8 mouse cellular contexts compared by ENCODE assay signal in genomic region chr13:60176776-60177105, GRCm38 (mm10). TPM values are rescaled to one million over a fixed set of nuclear protein-coding genes. Genes with fewer than 3 reads are reported as not detected.
DNase-seq lines count a peak whose midpoint lies in the region; ATAC-seq and TF ChIP-seq lines count a peak whose summit lies in the region.

No protein-coding gene starts in this region.

- WGBS in heart, embryonic 11.5 days (ENCODE audit: insufficient replicate concordance): under 1% methylated on average over 53 of the region's 53 CpGs
- WGBS in forebrain, embryonic 13.5 days: under 1% methylated on average over 53 of the region's 53 CpGs
- WGBS in liver, embryonic 14.5 days (ENCODE audit: insufficient replicate concordance): 0% methylated on average over 43 of the region's 53 CpGs

- H3K4me2 ChIP-seq in heart, embryonic 11.5 days: peak overlapping the region; percentile 75
- H3K4me2 ChIP-seq in forebrain, embryonic 13.5 days: peak overlapping the region; percentile 89
- H3K4me2 ChIP-seq in liver, embryonic 14.5 days (ENCODE audit: low read depth): peak overlapping the region; percentile 56

- TF ChIP-seq EP300 in liver, embryonic 14.5 days (IDR thresholded peaks at IDR 0.05; ENCODE audit: low read depth): no peak

- H3K4me3 ChIP-seq in heart, embryonic 11.5 days (ENCODE audit: low read depth, low read length): peak overlapping the region; percentile 75
- H3K4me3 ChIP-seq in E14TG2a.4 (replicated peaks; ENCODE audit: low read length): peak overlapping the region; percentile 89
- peak overlapping the region; percentile 87 for H3K4me3 ChIP-seq in forebrain, embryonic 13.5 days
- peak overlapping the region; percentile 40 to 46 for H3K4me3 ChIP-seq in liver, embryonic 14.5 days (ENCODE audit: insufficient read depth in 1 of 2, low read depth in 2 of 2, low read length in 2 of 2)

- no peak for TF ChIP-seq CTCF in E14TG2a.4 (conservative IDR thresholded peaks at IDR 0.05; ENCODE audit: low read length)
- no peak for TF ChIP-seq CTCF in liver, embryonic 14.5 days (IDR thresholded peaks at IDR 0.05; ENCODE audit: low read depth)

- no peak; the same call in 1 of the 2 replicates for ATAC-seq in heart, embryonic 11.5 days (replicated peaks; ENCODE audit: insufficient number of reproducible peaks, low FRiP score, low TSS enrichment)
- no peak for ATAC-seq in forebrain, embryonic 13.5 days
- ATAC-seq in liver, embryonic 14.5 days (ENCODE audit: insufficient read depth): no peak

- H3K9me3 ChIP-seq in heart, embryonic 11.5 days (replicated peaks; ENCODE audit: control insufficient read depth, low read length): no peaks in the 10 kb centered on the region
- H3K9me3 ChIP-seq in E14TG2a.4 (ENCODE audit: low read length): no peaks in the 10 kb centered on the region
- no peaks in the 10 kb centered on the region for H3K9me3 ChIP-seq in forebrain, embryonic 13.5 days (replicated peaks)
- H3K9me3 ChIP-seq in liver, embryonic 14.5 days (ENCODE audit: control insufficient read depth, low read length): no peaks in the 10 kb centered on the region

- peak overlapping the region; percentile 96 for H3K9ac ChIP-seq in heart, embryonic 11.5 days (ENCODE audit: low read depth, low read length)
- peak overlapping the region; percentile 97 for H3K9ac ChIP-seq in forebrain, embryonic 13.5 days
- no peak overlapping the region for H3K9ac ChIP-seq in liver, embryonic 14.5 days (replicated peaks)

- peaks cover 8% of the 10 kb centered on the region; the same call in 1 of the 2 replicates for H3K4me1 ChIP-seq in heart, embryonic 11.5 days (ENCODE audit: control insufficient read depth, insufficient read depth, low read length)
- H3K4me1 ChIP-seq in E14TG2a.4 (replicated peaks; ENCODE audit: low read depth, low read length): peaks cover 17% of the 10 kb centered on the region
- H3K4me1 ChIP-seq in forebrain, embryonic 13.5 days: peaks cover 49% of the 10 kb centered on the region
- H3K4me1 ChIP-seq in liver, embryonic 14.5 days (replicated peaks; ENCODE audit: control insufficient read depth in 2 of 2, insufficient read depth in 2 of 2, low read length in 1 of 2): 0 out of 4 replicates have a peak, but pooled peaks cover 0 to 2% of the 10 kb centered on the region in 2 experiments

- peak overlapping the region; percentile 98 for H3K27ac ChIP-seq in heart, embryonic 11.5 days (ENCODE audit: low read depth, low read length)
- peak overlapping the region; percentile 99 for H3K27ac ChIP-seq in forebrain, embryonic 13.5 days
- no peak overlapping the region for H3K27ac ChIP-seq in liver, embryonic 14.5 days

- no peaks in the 10 kb centered on the region for H3K36me3 ChIP-seq in heart, embryonic 11.5 days (ENCODE audit: control insufficient read depth, insufficient read depth, low read length)
- no peaks in the 10 kb centered on the region for H3K36me3 ChIP-seq in E14TG2a.4 (ENCODE audit: insufficient read depth, low read length)
- H3K36me3 ChIP-seq in forebrain, embryonic 13.5 days (ENCODE audit: poor library complexity, severe bottlenecking): 0 out of 2 replicates have a peak, but pooled peaks cover 8% of the 10 kb centered on the region
- no peaks in the 10 kb centered on the region for H3K36me3 ChIP-seq in liver, embryonic 14.5 days (replicated peaks; ENCODE audit: control insufficient read depth, insufficient read depth, low read depth)

- H3K27me3 ChIP-seq in heart, embryonic 11.5 days (ENCODE audit: control insufficient read depth, insufficient read depth, low read length): 0 out of 2 replicates have a peak, but pooled peaks cover 4% of the 10 kb centered on the region
- peaks cover 41% of the 10 kb centered on the region for H3K27me3 ChIP-seq in E14TG2a.4 (ENCODE audit: insufficient read depth, low read length)
- peaks cover 10% of the 10 kb centered on the region for H3K27me3 ChIP-seq in forebrain, embryonic 13.5 days
- peaks cover 49% of the 10 kb centered on the region for H3K27me3 ChIP-seq in liver, embryonic 14.5 days (ENCODE audit: control insufficient read depth, insufficient read depth, low read length)

- DNase-seq in heart, adult 11 months: no peak
- no peak for DNase-seq in liver, embryonic 14.5 days (ENCODE audit: low read depth in 3 of 3, low spot score in 3 of 3)
- DNase-seq in thymus, postnatal 4 days: no peak
- DNase-seq in cerebellum, adult 9-10 months: no peak
- DNase-seq in embryo, embryonic 10 days (ENCODE audit: low spot score): no peak

RNA-seq across cellular contexts. Expression of gene Gas1, which starts 0.4 kb away (rescaled TPM):
- 36.2 and 38.2 TPM in 2 replicates for polyA plus RNA-seq in heart, embryonic 11.5 days (2014; fragmentation: Nextera tagmentation; extraction: Ambion mirVana)
- polyA plus RNA-seq in forebrain, embryonic 13.5 days (2015; fragmentation: Nextera tagmentation; extraction: Ambion mirVana): 47.8 and 51.6 TPM in 2 replicates
- 1.5 and 2.1 TPM in 2 replicates for polyA plus RNA-seq in liver, embryonic 14.5 days (2012; rRNA removed)
- polyA plus RNA-seq in liver, embryonic 14.5 days (2014; fragmentation: Nextera tagmentation; extraction: Ambion mirVana): 1.6 and 1.7 TPM in 2 replicates

Comparison
In these comparisons a context has a peak if more than half of its experiments do, and no peak if none do; other contexts are left out.
1. RNA of gene Gas1, which starts 0.4 kb away (polyA plus RNA-seq): 47.8 to 51.6 TPM in forebrain, embryonic 13.5 days and 36.2 to 38.2 TPM in heart, embryonic 11.5 days; 1.5 to 2.1 TPM in liver, embryonic 14.5 days; every median in the first group is over 10 times any median in the second.
2. Peak in every context shown above with its lines, with median percentiles within 50 percentile points of each other: H3K4me2 ChIP-seq and H3K4me3 ChIP-seq.